Mouse (Mus musculus): ENCODE measurements around the gene Nlk.

GRCm38 (mm10) chr11:78550168-78551058 lies 146.8 kb downstream of the Nlk start, which contains the start of gene Tmem97:
- TF ChIP-seq CTCF (conservative IDR thresholded peaks at IDR 0.05 in 1 of 2, IDR thresholded peaks at IDR 0.05 in 1 of 2; ENCODE audit: low read depth in 2 of 2, low read length in 2 of 2) (no peak; a peak in 1 of 4 replicates), ZNF384 (IDR thresholded peaks at IDR 0.05; ENCODE audit: low read depth, low read length) (no peak; the same call in 1 of the 2 replicates)
